Mouse (Mus musculus): ENCODE results near the gene Ddx54. TPM values are rescaled to one million over a fixed set of nuclear protein-coding genes. Genes with fewer than 3 reads are reported as not detected.

Ddx54 gene
- polyA plus RNA-seq, 1 experiment from 2014 or later: 41.9 TPM

GRCm38 (mm10) chr5:120671865-120672264 is 59.3 kb downstream of the Ddx54 start:
- no peaks in the 10 kb centered on the region for H3K9me3 ChIP-seq (replicated peaks; ENCODE audit: control insufficient read depth, low read length)
- ATAC-seq (ENCODE audit: insufficient read depth, low FRiP score): no peak
- no peaks in the 10 kb centered on the region for H3K36me3 ChIP-seq (ENCODE audit: control insufficient read depth, insufficient read depth, low read length)
- no peak overlapping the region for H3K9ac ChIP-seq (ENCODE audit: low read length)
- H3K4me3 ChIP-seq (replicated peaks; ENCODE audit: low read length): no peak overlapping the region
- no peaks in the 10 kb centered on the region for H3K27me3 ChIP-seq (ENCODE audit: control insufficient read depth, insufficient read depth, low read length)
- H3K4me2 ChIP-seq (ENCODE audit: low read depth, low read length): no peak overlapping the region
- no peaks in the 10 kb centered on the region for H3K4me1 ChIP-seq (ENCODE audit: control insufficient read depth, insufficient read depth, low read length)
- no peak overlapping the region for H3K27ac ChIP-seq (ENCODE audit: low read length)
- WGBS: 65% methylated on average over 3 of the region's 3 CpGs

- Histone ChIP-seq H3K36me3 (ENCODE audit: control insufficient read depth, insufficient read depth, low read length) (no peaks in the 10 kb centered on the region), H3K9me3 (replicated peaks; ENCODE audit: control insufficient read depth, low read length) (no peaks in the 10 kb centered on the region), H3K4me1 (ENCODE audit: control insufficient read depth, insufficient read depth, low read length) (no peaks in the 10 kb centered on the region), H3K27me3 (ENCODE audit: control insufficient read depth, insufficient read depth, low read length) (no peaks in the 10 kb centered on the region), H3K4me2 (ENCODE audit: low read depth, low read length) (no peak overlapping the region), H3K4me3 (replicated peaks; ENCODE audit: low read length) (no peak overlapping the region), H3K27ac (ENCODE audit: low read length) (no peak overlapping the region), H3K9ac (ENCODE audit: low read length) (no peak overlapping the region)
- 3% methylated on average over 12 of the region's 12 CpGs for WGBS
- no peak for ATAC-seq (ENCODE audit: insufficient read depth, low FRiP score)
These were observed 61.1 kb downstream of the Ddx54 start for GRCm38 (mm10) chr5:120673626-120674025.

GRCm38 (mm10) chr5:120674229-120675145 is 61.9 kb downstream of the Ddx54 start:
- Histone ChIP-seq H3K9me3 (replicated peaks; ENCODE audit: control insufficient read depth, low read length) (no peaks in the 10 kb centered on the region), H3K27me3 (ENCODE audit: control insufficient read depth, insufficient read depth, low read length) (no peaks in the 10 kb centered on the region), H3K36me3 (ENCODE audit: control insufficient read depth, insufficient read depth, low read length) (no peaks in the 10 kb centered on the region), H3K27ac (ENCODE audit: low read length) (no peak overlapping the region), H3K9ac (ENCODE audit: low read length) (no peak overlapping the region), H3K4me3 (replicated peaks; ENCODE audit: low read length) (no peak overlapping the region), H3K4me2 (ENCODE audit: low read depth, low read length) (no peak overlapping the region), H3K4me1 (ENCODE audit: control insufficient read depth, insufficient read depth, low read length) (no peaks in the 10 kb centered on the region)
- ATAC-seq (ENCODE audit: insufficient read depth, low FRiP score): peak; percentile 22; the same call in 1 of the 2 replicates
- WGBS: 23% methylated on average over 21 of the region's 21 CpGs

- H3K9me3 ChIP-seq (replicated peaks; ENCODE audit: control insufficient read depth, low read length): no peaks in the 10 kb centered on the region
- ATAC-seq (ENCODE audit: insufficient read depth, low FRiP score): no peak
- no peaks in the 10 kb centered on the region for H3K36me3 ChIP-seq (ENCODE audit: control insufficient read depth, insufficient read depth, low read length)
- no peak overlapping the region for H3K4me2 ChIP-seq (ENCODE audit: low read depth, low read length)
- H3K4me3 ChIP-seq (replicated peaks; ENCODE audit: low read length): no peak overlapping the region
- 0 out of 2 replicates have a peak, but pooled peaks cover 5% of the 10 kb centered on the region for H3K4me1 ChIP-seq (ENCODE audit: control insufficient read depth, insufficient read depth, low read length)
- H3K9ac ChIP-seq (ENCODE audit: low read length): no peak overlapping the region
- no peak overlapping the region for H3K27ac ChIP-seq (ENCODE audit: low read length)
- peaks cover 6% of the 10 kb centered on the region; the same call in 1 of the 2 replicates for H3K27me3 ChIP-seq (ENCODE audit: control insufficient read depth, insufficient read depth, low read length)
- WGBS: 17% methylated on average over 2 of the region's 2 CpGs
These were observed 65.0 kb downstream of the Ddx54 start for GRCm38 (mm10) chr5:120677516-120677915.

Other genes starting within 250 kb of the Ddx54 start
- gene Lhx5, start 181.0 kb upstream of the Ddx54 start, polyA plus RNA-seq (2015; fragmentation: Nextera tagmentation; extraction: Ambion mirVana): 0.06 and 0.07 TPM in 2 replicates
- gene Sdsl, start 139.9 kb upstream of the Ddx54 start, polyA plus RNA-seq (2015; fragmentation: Nextera tagmentation; extraction: Ambion mirVana): 16.4 and 16.7 TPM in 2 replicates
- gene Sds, start 136.2 kb upstream of the Ddx54 start, polyA plus RNA-seq (2015; fragmentation: Nextera tagmentation; extraction: Ambion mirVana): 0.18 and 0.70 TPM in 2 replicates
- gene Plbd2, start 109.1 kb upstream of the Ddx54 start, polyA plus RNA-seq (2015; fragmentation: Nextera tagmentation; extraction: Ambion mirVana): 37.1 and 40.3 TPM in 2 replicates
- gene Slc8b1, start 101.6 kb upstream of the Ddx54 start, polyA plus RNA-seq (2015; fragmentation: Nextera tagmentation; extraction: Ambion mirVana): 8.6 and 9.2 TPM in 2 replicates
- 21.5 and 23.8 TPM in 2 replicates for gene Tpcn1, start 24.1 kb upstream of the Ddx54 start, polyA plus RNA-seq (2015; fragmentation: Nextera tagmentation; extraction: Ambion mirVana)
- 0.34 and 0.67 TPM in 2 replicates for gene Iqcd, start 23.7 kb upstream of the Ddx54 start, polyA plus RNA-seq (2015; fragmentation: Nextera tagmentation; extraction: Ambion mirVana)
- 13.4 and 13.5 TPM in 2 replicates for gene Rita1, start 150 bp upstream of the Ddx54 start, polyA plus RNA-seq (2015; fragmentation: Nextera tagmentation; extraction: Ambion mirVana)
- not detected in 2 replicates for gene Cfap73, start 21.5 kb downstream of the Ddx54 start, polyA plus RNA-seq (2015; fragmentation: Nextera tagmentation; extraction: Ambion mirVana)
- gene Rasal1, start 36.1 kb downstream of the Ddx54 start, polyA plus RNA-seq (2015; fragmentation: Nextera tagmentation; extraction: Ambion mirVana): 0.40 and 0.72 TPM in 2 replicates
- 2.3 and 3.6 TPM in 2 replicates for gene Dtx1, start 99.2 kb downstream of the Ddx54 start, polyA plus RNA-seq (2015; fragmentation: Nextera tagmentation; extraction: Ambion mirVana)
- gene Oas2, start 137.1 kb downstream of the Ddx54 start, polyA plus RNA-seq (2015; fragmentation: Nextera tagmentation; extraction: Ambion mirVana): 0.32 and 0.62 TPM in 2 replicates
- gene Oas3, start 164.9 kb downstream of the Ddx54 start, polyA plus RNA-seq (2015; fragmentation: Nextera tagmentation; extraction: Ambion mirVana): 0.17 and 0.18 TPM in 2 replicates
- gene Oas1e, start 182.8 kb downstream of the Ddx54 start, polyA plus RNA-seq (2015; fragmentation: Nextera tagmentation; extraction: Ambion mirVana): not detected in 2 replicates
- gene Oas1c, start 199.8 kb downstream of the Ddx54 start, polyA plus RNA-seq (2015; fragmentation: Nextera tagmentation; extraction: Ambion mirVana): 0.65 and 1.0 TPM in 2 replicates
- not detected in 2 replicates for gene Oas1f, start 234.6 kb downstream of the Ddx54 start, polyA plus RNA-seq (2015; fragmentation: Nextera tagmentation; extraction: Ambion mirVana)
- gene Oas1h, start 248.7 kb downstream of the Ddx54 start, polyA plus RNA-seq (2015; fragmentation: Nextera tagmentation; extraction: Ambion mirVana): not detected in 2 replicates

All from stomach, embryonic 16.5 days (tissue).